Mouse (Mus musculus) olfactory bulb, adult 2 months (tissue): ENCODE measurements around the gene Zc3h8. TPM values are rescaled to one million over a fixed set of nuclear protein-coding genes. Genes with fewer than 3 reads are reported as not detected.

Experiments
- H3K27ac ChIP-seq: fragments of 200-500 bp; 2 replicates; pipeline ENCODE4 v1.5.1; 2012; ENCODE audit warnings: low read depth, low read length; ENCODE audit not compliant: insufficient read depth
- H3K4me1 ChIP-seq: fragments of 200-500 bp; 2 replicates; pipeline ENCODE4 v1.6.1; 2012; ENCODE audit warnings: low read length; ENCODE audit not compliant: control insufficient read depth, insufficient read depth
- H3K4me3 ChIP-seq: fragments of 200-500 bp; 2 replicates; pipeline ENCODE4 v1.5.1; 2012; ENCODE audit warnings: mild to moderate bottlenecking, low read depth, low read length, moderate library complexity; ENCODE audit not compliant: insufficient read depth
- CTCF ChIP-seq: fragments of 200-500 bp; IDR thresholded peaks from 2 replicates; pipeline ENCODE4 v1.5.1; 2012; ENCODE audit warnings: low read depth, mild to moderate bottlenecking, low read length, moderate library complexity; ENCODE audit not compliant: insufficient read depth
- POLR2A ChIP-seq: fragments of 200-500 bp; IDR thresholded peaks from 2 replicates; pipeline ENCODE4 v1.6.1; 2012; ENCODE audit warnings: mild to moderate bottlenecking, low read depth, low read length, moderate library complexity; ENCODE audit not compliant: insufficient read depth
- WGBS: fragments of 180-500 bp; shearing (Covaris S2); methylation state at CpG from one replicate; pipeline ENCODE4 v1.1.7; 2018; 5-methylcytosine and 5-hydroxymethylcytosine counted together
- polyA plus RNA-seq: library from polyadenylated mRNA; stranded (reverse); fragments of >200 nt; gene quantifications from 2 replicates; pipeline ENCODE4 v1.2.4, GENCODE M21; 2012; ENCODE audit warnings: low replicate concordance; ENCODE audit not compliant: missing spikeins, insufficient read depth, insufficient read length

Gene Zc3h8
- polyA plus RNA-seq, 1 experiment: not detected

DNA sequence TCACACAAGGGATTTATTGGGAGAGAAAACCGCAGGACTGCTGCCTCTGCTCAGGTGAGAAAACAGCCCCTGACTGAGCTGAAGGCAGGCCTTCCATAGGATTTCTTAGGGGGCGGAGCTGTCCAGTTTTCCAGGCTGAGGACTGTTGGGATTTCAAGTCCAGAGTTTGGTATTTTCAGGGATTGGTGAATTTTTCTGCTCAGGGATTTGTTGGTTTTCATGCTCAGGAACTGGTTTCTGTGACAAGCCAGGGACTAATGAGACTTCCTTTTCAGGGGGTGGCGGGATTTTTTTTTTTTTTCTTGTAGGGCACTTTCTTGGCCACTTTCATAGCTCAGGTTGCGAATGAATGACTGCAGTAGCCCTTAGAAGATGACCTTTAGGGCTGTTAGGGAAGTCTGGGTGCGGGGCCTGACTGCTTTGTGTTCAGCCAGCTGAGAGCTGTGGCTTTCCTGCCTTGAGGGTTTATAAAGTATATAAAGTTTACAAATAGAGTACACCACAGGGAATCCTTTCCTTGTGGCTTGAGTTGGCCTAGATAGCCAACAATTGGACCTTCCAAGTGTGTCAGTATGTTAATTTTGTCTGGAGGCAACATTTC lies 21.7 kb upstream of the Zc3h8 start:
- peaks cover 2% of the 10 kb centered on the region; the same call in 1 of the 2 replicates for H3K4me1 ChIP-seq
- WGBS: 73% methylated on average over 5 of the region's 5 CpGs
- no peak for TF ChIP-seq CTCF
- TF ChIP-seq POLR2A: no peak
- no peak overlapping the region for H3K4me3 ChIP-seq
- H3K27ac ChIP-seq: no peak overlapping the region

DNA sequence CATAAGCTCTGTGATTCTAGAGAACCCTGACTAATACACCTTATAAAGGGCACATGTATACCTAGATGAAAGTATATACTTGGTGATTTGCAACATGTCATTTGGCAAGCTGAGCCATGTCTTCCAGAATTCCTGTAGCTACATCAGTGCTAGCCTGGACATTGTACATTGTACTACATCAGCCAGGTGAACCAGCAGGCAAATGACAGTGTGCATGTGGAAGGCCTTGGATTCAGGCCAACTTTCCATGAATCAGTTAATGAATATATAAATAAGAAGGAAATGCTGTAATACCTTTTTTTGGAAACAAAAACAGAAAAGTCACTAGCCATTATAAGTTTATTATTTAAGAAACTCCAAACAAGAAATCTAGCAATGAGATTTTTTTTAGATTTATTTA lies 10.3 kb upstream of the Zc3h8 start:
- Histone ChIP-seq H3K27ac (no peak overlapping the region), H3K4me3 (no peak overlapping the region), H3K4me1 (no peaks in the 10 kb centered on the region)
- TF ChIP-seq POLR2A: no peak
- TF ChIP-seq CTCF: no peak

DNA sequence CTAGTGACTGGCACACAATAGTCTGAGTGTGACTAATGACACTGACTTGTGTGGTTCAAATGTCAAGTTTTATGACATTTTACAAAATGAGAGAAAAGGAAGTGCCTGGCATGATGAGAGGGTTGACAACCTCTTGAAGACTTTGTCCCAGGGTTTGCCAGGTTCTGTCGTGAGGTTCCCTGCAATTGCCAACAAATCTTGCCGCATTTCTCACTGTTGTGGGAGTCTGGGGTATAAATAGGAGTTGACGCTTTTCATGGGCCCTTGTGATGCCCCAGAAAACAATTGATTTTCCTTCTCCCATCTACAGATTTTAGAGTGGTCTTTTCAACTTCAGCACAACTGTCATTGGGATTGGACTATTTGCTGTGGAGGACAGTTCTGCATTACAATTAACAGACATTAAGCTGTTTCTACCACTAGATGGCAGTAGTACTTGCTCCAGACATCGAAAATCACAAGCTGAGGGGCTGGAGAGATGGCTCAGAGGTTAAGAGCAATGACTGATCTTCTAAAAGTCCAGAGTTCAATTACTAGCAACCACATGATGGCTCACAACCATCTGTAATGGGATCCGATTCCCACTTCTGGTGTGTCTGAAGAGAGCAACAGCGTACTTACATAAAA lies 4.2 kb upstream of the Zc3h8 start:
- 32% methylated on average over 6 of the region's 6 CpGs for WGBS
- H3K27ac ChIP-seq: no peak overlapping the region
- TF ChIP-seq CTCF (no peak), POLR2A (no peak)
- no peaks in the 10 kb centered on the region for H3K4me1 ChIP-seq
- no peak overlapping the region for H3K4me3 ChIP-seq

DNA sequence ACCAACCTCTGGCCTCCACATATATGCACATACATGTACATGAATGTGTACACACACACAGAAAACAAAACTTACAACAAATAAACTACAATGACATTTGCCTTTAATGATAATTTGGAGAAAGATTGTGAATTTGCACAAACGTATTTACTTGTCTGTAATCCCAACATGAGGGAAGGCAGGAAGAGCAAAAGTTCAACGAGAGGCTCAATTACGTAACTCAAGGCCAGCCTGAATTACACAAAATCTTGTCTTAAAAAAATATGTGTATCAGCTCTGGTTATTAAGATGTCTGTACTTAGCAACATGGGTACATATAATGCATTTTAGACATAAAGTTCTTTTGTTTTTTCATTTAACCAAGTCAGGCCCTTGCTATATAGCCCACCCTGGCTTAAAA lies 7.6 kb downstream of the Zc3h8 start:
- TF ChIP-seq POLR2A: no peak
- no peak for TF ChIP-seq CTCF
- no peak overlapping the region for H3K27ac ChIP-seq
- 95% methylated on average over 3 of the region's 3 CpGs for WGBS
- H3K4me1 ChIP-seq: no peaks in the 10 kb centered on the region
- no peak overlapping the region for H3K4me3 ChIP-seq

- TF ChIP-seq POLR2A (no peak), CTCF (no peak)
- Histone ChIP-seq H3K4me3 (no peak overlapping the region), H3K4me1 (no peaks in the 10 kb centered on the region)
Measured at GRCm38 (mm10) chr2:128930704-128931103, 13.2 kb downstream of the Zc3h8 start.

DNA sequence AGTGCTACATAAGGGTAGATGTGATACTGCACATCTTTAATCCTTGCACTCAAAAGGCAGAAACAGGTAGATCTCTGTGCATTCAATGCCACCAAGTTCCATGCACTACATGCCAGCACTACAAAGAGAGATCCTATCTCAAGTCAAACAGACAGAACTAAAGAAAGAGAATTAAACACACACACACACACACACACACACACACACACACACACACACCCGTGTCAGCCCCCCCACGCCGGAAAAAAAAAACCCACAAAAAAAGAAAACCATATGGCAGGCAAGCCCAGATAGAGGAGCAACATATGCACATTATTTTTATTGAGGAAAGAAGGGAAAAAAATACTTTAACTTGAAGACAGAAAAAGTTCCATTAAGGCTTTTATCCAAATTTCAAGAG lies 15.4 kb downstream of the Zc3h8 start:
- H3K4me1 ChIP-seq: no peaks in the 10 kb centered on the region
- no peak overlapping the region for H3K4me3 ChIP-seq
- WGBS: 82% methylated on average over 3 of the region's 3 CpGs
- H3K27ac ChIP-seq: no peak overlapping the region
- TF ChIP-seq POLR2A (no peak), CTCF (no peak)

More at GRCm38 (mm10) chr2:128930704-128931103, 13.2 kb downstream of the Zc3h8 start:
- no peak overlapping the region for H3K27ac ChIP-seq

GRCm38 (mm10) chr2:128924799-128925198 lies 19.1 kb downstream of the Zc3h8 start:
- no peak for TF ChIP-seq POLR2A
- no peak for TF ChIP-seq CTCF
- no peaks in the 10 kb centered on the region for H3K4me1 ChIP-seq
- no peak overlapping the region for H3K4me3 ChIP-seq
- WGBS: 93% methylated on average over 4 of the region's 4 CpGs
- H3K27ac ChIP-seq: no peak overlapping the region

DNA sequence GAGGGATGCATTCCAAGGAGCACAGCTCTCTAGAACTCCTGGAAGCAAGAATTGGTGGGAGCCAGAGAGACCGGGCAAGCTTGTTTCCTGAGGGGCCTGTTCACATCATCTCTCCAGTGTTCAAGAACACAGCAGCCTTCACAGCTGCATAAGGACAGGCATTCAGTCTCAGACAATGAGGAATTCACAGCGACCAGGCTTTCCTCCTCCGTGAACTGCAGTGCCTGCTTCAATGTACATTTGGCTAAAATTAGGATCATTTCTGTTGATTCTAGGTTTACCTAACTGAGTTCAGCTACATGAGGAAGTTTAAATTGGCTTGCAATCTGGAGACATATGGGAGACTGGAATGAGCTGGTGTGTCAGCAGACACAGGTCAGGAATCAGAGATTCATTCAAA lies 27.3 kb downstream of the Zc3h8 start:
- no peaks in the 10 kb centered on the region for H3K4me1 ChIP-seq
- no peak for TF ChIP-seq POLR2A
- TF ChIP-seq CTCF: no peak
- 60% methylated on average over 3 of the region's 3 CpGs for WGBS
- no peak overlapping the region for H3K4me3 ChIP-seq
- no peak overlapping the region for H3K27ac ChIP-seq

GRCm38 (mm10) chr2:128914978-128915377 lies 28.9 kb downstream of the Zc3h8 start:
- WGBS: 94% methylated on average over 4 of the region's 4 CpGs
- H3K27ac ChIP-seq: no peak overlapping the region
- no peaks in the 10 kb centered on the region for H3K4me1 ChIP-seq
- no peak for TF ChIP-seq CTCF
- TF ChIP-seq POLR2A: no peak
- no peak overlapping the region for H3K4me3 ChIP-seq
